Mouse (Mus musculus) heart, adult 2 months (tissue): Measurements from ENCODE around the gene Oxtr.

Experiments used
- CTCF ChIP-seq: fragments of 200-600 bp; IDR thresholded peaks from 2 replicates; pipeline ENCODE4 v1.8.1; 2022; ENCODE audit warnings: antibody characterized with exemption, mild to moderate bottlenecking, moderate library complexity
- POLR2A ChIP-seq: fragments of 200-500 bp; IDR thresholded peaks from 2 replicates; pipeline ENCODE4 v1.6.1; 2011; ENCODE audit warnings: mild to moderate bottlenecking, low read depth, low read length, control low read depth; ENCODE audit not compliant: insufficient read depth

DNA sequence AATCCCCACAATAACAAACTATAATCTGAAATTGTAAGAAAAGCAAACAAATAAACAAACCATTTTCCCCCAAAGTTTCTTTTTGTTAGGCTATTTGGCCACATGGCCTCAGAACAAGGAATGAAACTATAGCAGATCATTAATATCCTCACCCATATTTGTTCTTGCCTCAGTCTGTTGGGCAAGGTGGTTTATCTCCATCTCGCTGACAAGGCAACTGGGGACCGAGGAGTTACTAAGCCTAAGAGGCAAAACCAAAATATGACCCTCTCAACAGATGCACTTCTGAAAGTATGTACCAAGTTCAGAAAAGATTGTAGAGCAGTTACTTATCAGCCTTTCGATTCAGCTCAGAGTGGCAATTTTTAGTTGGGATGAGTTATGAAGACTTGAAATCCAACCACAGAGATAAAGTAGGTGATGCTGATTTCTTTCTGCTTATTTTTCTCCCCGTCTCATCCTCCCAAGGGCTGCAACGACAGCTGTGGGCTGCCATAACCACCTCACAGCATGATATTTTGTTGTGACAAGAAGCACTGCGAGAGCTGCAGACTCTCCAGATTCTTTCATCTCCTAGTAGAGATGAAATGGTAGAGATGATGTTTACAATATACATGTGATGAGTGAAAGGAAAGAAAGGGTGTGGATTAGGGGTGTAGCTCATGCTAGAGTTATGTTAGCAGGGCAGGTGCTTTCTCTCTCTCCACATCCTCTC is 63.6 kb downstream of the Oxtr start:
- no peak for TF ChIP-seq CTCF
- TF ChIP-seq POLR2A = no peak
